Mouse (Mus musculus) liver, embryonic 13.5 days (tissue): ENCODE data around the gene Tmem72. TPM values are rescaled to one million over a fixed set of nuclear protein-coding genes. Genes with fewer than 3 reads are reported as not detected.

ENCODE experiments used
- ATAC-seq: fragments of 200-750 bp; cut with Nextera tagmentation; 2 replicates; pipeline ENCODE4 v1.8.0; 2017; ENCODE audit warnings: low read depth, mild to moderate bottlenecking, moderate number of reproducible peaks, moderate library complexity
- DNase-seq: peaks from one replicate; pipeline ENCODE4 v3.0.0; 2022
- H3K27ac ChIP-seq: fragments of 300-500 bp; sonication (generic); 2 replicates; pipeline ENCODE4 v1.5.1; 2015; ENCODE audit warnings: moderate library complexity, mild to moderate bottlenecking, inconsistent platforms
- H3K27me3 ChIP-seq: fragments of 300-500 bp; sonication (generic); 2 replicates; pipeline ENCODE4 v1.6.1; 2015; ENCODE audit warnings: mild to moderate bottlenecking, inconsistent platforms
- H3K36me3 ChIP-seq: fragments of 300-500 bp; sonication (generic); 2 replicates; pipeline ENCODE4 v1.6.1; 2015; ENCODE audit warnings: mild to moderate bottlenecking, inconsistent platforms
- H3K4me1 ChIP-seq: fragments of 300-500 bp; sonication (generic); replicated peaks from 2 replicates; pipeline ENCODE4 v1.6.1; 2015; ENCODE audit warnings: inconsistent platforms
- H3K4me2 ChIP-seq: fragments of 300-500 bp; sonication (generic); 2 replicates; pipeline ENCODE4 v1.6.1; 2015; ENCODE audit warnings: inconsistent platforms, mild to moderate bottlenecking, moderate library complexity
- H3K4me3 ChIP-seq: fragments of 300-500 bp; sonication (generic); replicated peaks from 2 replicates; pipeline ENCODE4 v1.5.1; 2015; ENCODE audit warnings: mild to moderate bottlenecking, inconsistent platforms
- H3K9ac ChIP-seq: fragments of 300-500 bp; sonication (generic); 2 replicates; pipeline ENCODE4 v1.6.1; 2015; ENCODE audit warnings: mild to moderate bottlenecking, inconsistent platforms
- H3K9me3 ChIP-seq: fragments of 300-500 bp; sonication (generic); replicated peaks from 2 replicates; pipeline ENCODE4 v1.6.1; 2016; ENCODE audit warnings: inconsistent platforms
- WGBS: fragments of 180-500 bp; shearing (Covaris S2); methylation state at CpG from one replicate; pipeline ENCODE4 v1.1.7; 2015; ENCODE audit not compliant: insufficient replicate concordance; 5-methylcytosine and 5-hydroxymethylcytosine counted together
- polyA plus RNA-seq: library from polyadenylated mRNA; unstranded; fragments of >200 nt; fragmentation: Nextera tagmentation; extraction: Ambion mirVana; gene quantifications from 2 replicates; pipeline ENCODE4 v1.2.1, GENCODE M21; 2015

Gene Tmem72
- 0.01 TPM in 2 replicates for polyA plus RNA-seq

GRCm38 (mm10) chr6:116716666-116717065 lies at the start of gene Tmem72:
Tmem72 (minus strand) TSS chr6:116716913.
- DNase-seq = no peak
- H3K27me3 ChIP-seq = 0 out of 2 replicates have a peak, but pooled peaks cover 3% of the 10 kb centered on the region
- WGBS = 73% methylated on average over 8 of the region's 8 CpGs
- H3K4me3 ChIP-seq = no peak within 1 kb of the TSS
- no peak within 1 kb of the TSS for H3K9ac ChIP-seq
- no peaks in the 10 kb centered on the region for H3K36me3 ChIP-seq
- no peaks in the 10 kb centered on the region for H3K4me1 ChIP-seq
- no peak within 1 kb of the TSS for H3K4me2 ChIP-seq
- no peak for ATAC-seq
- no peak within 1 kb of the TSS for H3K27ac ChIP-seq
- no peaks in the 10 kb centered on the region for H3K9me3 ChIP-seq

- H3K36me3 ChIP-seq = no peaks in the 10 kb centered on the region
- DNase-seq (no peak), ATAC-seq (no peak)
- no peak overlapping the region for H3K27ac ChIP-seq
- H3K9ac ChIP-seq = no peak overlapping the region
- H3K4me2 ChIP-seq = no peak overlapping the region
- no peaks in the 10 kb centered on the region for H3K27me3 ChIP-seq
- H3K4me1 ChIP-seq = no peaks in the 10 kb centered on the region
- H3K4me3 ChIP-seq = no peak overlapping the region
- H3K9me3 ChIP-seq = no peaks in the 10 kb centered on the region
- WGBS = 72% methylated on average over 4 of the region's 4 CpGs
Measured at GRCm38 (mm10) chr6:116764524-116764923, 47.8 kb upstream of the Tmem72 start.

- 65% methylated on average over 3 of the region's 3 CpGs for WGBS
- Histone ChIP-seq H3K27me3 (no peaks in the 10 kb centered on the region), H3K4me2 (no peak overlapping the region), H3K9me3 (no peaks in the 10 kb centered on the region), H3K9ac (no peak overlapping the region), H3K27ac (no peak overlapping the region), H3K4me1 (no peaks in the 10 kb centered on the region), H3K36me3 (no peaks in the 10 kb centered on the region), H3K4me3 (no peak overlapping the region)
- ATAC-seq = no peak
- no peak for DNase-seq
Measured at GRCm38 (mm10) chr6:116762333-116762732, 45.6 kb upstream of the Tmem72 start.

GRCm38 (mm10) chr6:116760181-116760580 lies 43.5 kb upstream of the Tmem72 start:
- H3K9ac ChIP-seq = no peak overlapping the region
- no peak overlapping the region for H3K4me3 ChIP-seq
- no peaks in the 10 kb centered on the region for H3K27me3 ChIP-seq
- no peaks in the 10 kb centered on the region for H3K36me3 ChIP-seq
- H3K4me2 ChIP-seq = no peak overlapping the region
- no peak overlapping the region for H3K27ac ChIP-seq
- DNase-seq = no peak
- 68% methylated on average over 6 of the region's 6 CpGs for WGBS
- H3K4me1 ChIP-seq = no peaks in the 10 kb centered on the region
- no peaks in the 10 kb centered on the region for H3K9me3 ChIP-seq
- ATAC-seq = no peak

GRCm38 (mm10) chr6:116756364-116756763 lies 39.7 kb upstream of the Tmem72 start:
- Histone ChIP-seq H3K36me3 (no peaks in the 10 kb centered on the region), H3K4me2 (no peak overlapping the region), H3K27ac (no peak overlapping the region), H3K9me3 (no peaks in the 10 kb centered on the region), H3K4me1 (no peaks in the 10 kb centered on the region), H3K27me3 (no peaks in the 10 kb centered on the region), H3K4me3 (no peak overlapping the region), H3K9ac (no peak overlapping the region)
- 61% methylated on average over 3 of the region's 3 CpGs for WGBS
- DNase-seq (no peak), ATAC-seq (no peak)

GRCm38 (mm10) chr6:116738046-116738445 lies 21.3 kb upstream of the Tmem72 start:
- ATAC-seq (no peak), DNase-seq (no peak)
- Histone ChIP-seq H3K4me3 (no peak overlapping the region), H3K27me3 (no peaks in the 10 kb centered on the region), H3K4me2 (no peak overlapping the region), H3K4me1 (no peaks in the 10 kb centered on the region), H3K27ac (no peak overlapping the region), H3K9ac (no peak overlapping the region), H3K9me3 (no peaks in the 10 kb centered on the region), H3K36me3 (no peaks in the 10 kb centered on the region)
- 49% methylated on average over 2 of the region's 2 CpGs for WGBS

- Histone ChIP-seq H3K4me3 (no peak overlapping the region), H3K36me3 (no peaks in the 10 kb centered on the region), H3K4me2 (no peak overlapping the region), H3K9ac (no peak overlapping the region), H3K9me3 (no peaks in the 10 kb centered on the region), H3K4me1 (no peaks in the 10 kb centered on the region), H3K27me3 (no peaks in the 10 kb centered on the region), H3K27ac (no peak overlapping the region)
- WGBS = 67% methylated on average over 5 of the region's 5 CpGs
- DNase-seq (no peak), ATAC-seq (no peak)
Measured at GRCm38 (mm10) chr6:116735361-116735760, 18.6 kb upstream of the Tmem72 start.

- Histone ChIP-seq H3K4me1 (no peaks in the 10 kb centered on the region), H3K36me3 (no peaks in the 10 kb centered on the region), H3K9ac (no peak overlapping the region), H3K9me3 (no peaks in the 10 kb centered on the region), H3K4me2 (no peak overlapping the region), H3K27me3 (no peaks in the 10 kb centered on the region), H3K4me3 (no peak overlapping the region), H3K27ac (no peak overlapping the region)
- ATAC-seq (no peak), DNase-seq (no peak)
- WGBS = 46% methylated on average over 4 of the region's 4 CpGs
Measured at GRCm38 (mm10) chr6:116733577-116733976, 16.9 kb upstream of the Tmem72 start.

GRCm38 (mm10) chr6:116724489-116725160 lies 7.9 kb upstream of the Tmem72 start:
- WGBS = 48% methylated on average over 12 of the region's 12 CpGs
- Histone ChIP-seq H3K27ac (no peak overlapping the region), H3K9me3 (no peaks in the 10 kb centered on the region), H3K4me3 (no peak overlapping the region), H3K4me1 (no peaks in the 10 kb centered on the region), H3K9ac (no peak overlapping the region), H3K36me3 (no peaks in the 10 kb centered on the region), H3K27me3 (no peaks in the 10 kb centered on the region), H3K4me2 (no peak overlapping the region)
- no peak for ATAC-seq
- DNase-seq = no peak

GRCm38 (mm10) chr6:116718920-116719319 lies 2.2 kb upstream of the Tmem72 start:
- no peaks in the 10 kb centered on the region for H3K4me1 ChIP-seq
- H3K4me2 ChIP-seq = no peak overlapping the region
- ATAC-seq = no peak
- H3K27me3 ChIP-seq = 0 out of 2 replicates have a peak, but pooled peaks cover 3% of the 10 kb centered on the region
- no peaks in the 10 kb centered on the region for H3K36me3 ChIP-seq
- no peaks in the 10 kb centered on the region for H3K9me3 ChIP-seq
- no peak overlapping the region for H3K27ac ChIP-seq
- no peak overlapping the region for H3K9ac ChIP-seq
- H3K4me3 ChIP-seq = no peak overlapping the region
- no peak for DNase-seq
- WGBS = 39% methylated on average over 4 of the region's 4 CpGs

GRCm38 (mm10) chr6:116718361-116718760 lies 1.6 kb upstream of the Tmem72 start:
- Histone ChIP-seq H3K27ac (no peak overlapping the region), H3K9me3 (no peaks in the 10 kb centered on the region), H3K4me3 (no peak overlapping the region), H3K4me1 (no peaks in the 10 kb centered on the region), H3K36me3 (no peaks in the 10 kb centered on the region), H3K27me3 (0 out of 2 replicates have a peak, but pooled peaks cover 3% of the 10 kb centered on the region), H3K4me2 (no peak overlapping the region), H3K9ac (no peak overlapping the region)
- WGBS = 69% methylated on average over 4 of the region's 4 CpGs
- DNase-seq = no peak
- no peak for ATAC-seq

- H3K27me3 ChIP-seq = 0 out of 2 replicates have a peak, but pooled peaks cover 3% of the 10 kb centered on the region
- no peak overlapping the region for H3K4me3 ChIP-seq
- 69% methylated on average over 7 of the region's 7 CpGs for WGBS
- H3K4me1 ChIP-seq = no peaks in the 10 kb centered on the region
- no peaks in the 10 kb centered on the region for H3K36me3 ChIP-seq
- no peaks in the 10 kb centered on the region for H3K9me3 ChIP-seq
- DNase-seq (no peak), ATAC-seq (no peak)
- H3K9ac ChIP-seq = no peak overlapping the region
- no peak overlapping the region for H3K27ac ChIP-seq
- no peak overlapping the region for H3K4me2 ChIP-seq
Measured at GRCm38 (mm10) chr6:116717851-116718250, 1.1 kb upstream of the Tmem72 start.
